Mouse (Mus musculus) bone marrow macrophage, adult 2 months (primary cell): ENCODE results near the gene Cul4a.

Source experiments
- CTCF ChIP-seq: IDR thresholded peaks from 2 replicates; pipeline ENCODE4 v1.5.1; 2012; ENCODE audit warnings: low read depth, mild to moderate bottlenecking, low read length, moderate library complexity
- POLR2A ChIP-seq: IDR thresholded peaks from 2 replicates; pipeline ENCODE4 v1.6.1; 2012; ENCODE audit warnings: mild to moderate bottlenecking, low read depth, low read length, borderline replicate concordance

DNA sequence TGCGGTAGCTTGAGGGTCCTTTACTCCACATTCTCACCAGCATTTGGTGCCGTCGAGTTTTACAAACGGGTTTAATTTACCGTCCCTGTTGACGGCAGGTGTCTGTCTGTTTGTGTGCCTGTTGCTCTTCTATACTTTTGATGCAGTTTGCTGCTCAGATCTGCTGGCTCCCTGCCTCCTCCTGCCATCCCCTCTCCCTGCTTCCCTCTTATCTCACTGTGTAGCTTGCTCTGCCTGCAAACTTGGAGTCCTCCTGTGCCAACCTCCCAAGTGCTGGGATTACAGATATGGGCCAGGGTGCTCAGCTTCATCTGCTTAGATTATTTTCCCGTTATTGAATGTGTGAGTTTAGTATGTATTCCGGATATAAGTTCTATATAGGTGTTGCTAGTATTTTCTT, 3.5 kb downstream of the Cul4a start:
- TF ChIP-seq POLR2A (no peak), CTCF (no peak)
